Mouse (Mus musculus) cortical plate, adult 2 months (tissue): ENCODE data around the gene Coro7. TPM values are rescaled to one million over a fixed set of nuclear protein-coding genes. Genes with fewer than 3 reads are reported as not detected.

Experiments
- H3K27ac ChIP-seq: fragments of 200-500 bp; 2 replicates; pipeline ENCODE4 v1.5.1; 2012; ENCODE audit warnings: low read length, control low read depth, inconsistent platforms; ENCODE audit not compliant: insufficient read depth
- H3K4me1 ChIP-seq: fragments of 200-500 bp; 2 replicates; pipeline ENCODE4 v1.6.1; 2011; ENCODE audit warnings: low read length; ENCODE audit not compliant: control insufficient read depth, insufficient read depth
- H3K4me3 ChIP-seq: fragments of 200-500 bp; 2 replicates; pipeline ENCODE4 v1.5.1; 2011; ENCODE audit warnings: mild to moderate bottlenecking, low read length, control low read depth; ENCODE audit not compliant: insufficient read depth
- CTCF ChIP-seq: fragments of 200-500 bp; IDR thresholded peaks from 2 replicates; pipeline ENCODE4 v1.5.1; 2011; ENCODE audit warnings: mild to moderate bottlenecking, control low read depth, low read length; ENCODE audit not compliant: insufficient read depth; ENCODE audit errors: extremely low read depth
- POLR2A ChIP-seq: fragments of 200-500 bp; IDR thresholded peaks from 2 replicates; pipeline ENCODE4 v1.6.1; 2011; ENCODE audit warnings: mild to moderate bottlenecking, low read length, control low read depth; ENCODE audit not compliant: insufficient read depth; ENCODE audit errors: extremely low read depth
- polyA plus RNA-seq: library from polyadenylated mRNA; depleted of rRNA; stranded (reverse); fragments of >200 nt; gene quantifications from 2 replicates; pipeline ENCODE4 v1.2.3, GENCODE M21; 2012

The Coro7 gene
- polyA plus RNA-seq, 1 experiment, result 103 TPM

DNA sequence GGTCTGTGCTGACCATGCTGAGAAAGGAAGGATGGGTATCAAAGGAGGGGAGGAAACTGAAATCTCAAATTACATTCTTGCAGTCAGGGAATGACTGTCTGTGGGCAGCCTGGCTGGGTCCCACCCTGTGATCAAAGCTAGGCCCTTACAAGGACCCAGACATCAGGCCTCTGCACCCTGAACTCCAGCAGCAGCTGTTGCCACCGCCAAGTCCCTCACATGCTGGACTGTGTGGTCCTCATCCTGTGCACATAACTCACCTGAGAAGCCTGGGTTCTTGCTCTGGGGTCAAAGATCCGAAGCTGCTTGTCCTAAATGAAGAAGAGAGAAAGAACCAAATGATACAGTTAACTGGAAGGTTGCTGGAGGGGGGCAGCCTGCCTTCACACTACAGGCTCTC lies 18.0 kb downstream of the Coro7 start:
- H3K4me3 ChIP-seq, result no peak overlapping the region
- TF ChIP-seq CTCF (no peak), POLR2A (no peak)
- peaks cover 2% of the 10 kb centered on the region; the same call in 1 of the 2 replicates for H3K4me1 ChIP-seq
- no peak overlapping the region for H3K27ac ChIP-seq

DNA sequence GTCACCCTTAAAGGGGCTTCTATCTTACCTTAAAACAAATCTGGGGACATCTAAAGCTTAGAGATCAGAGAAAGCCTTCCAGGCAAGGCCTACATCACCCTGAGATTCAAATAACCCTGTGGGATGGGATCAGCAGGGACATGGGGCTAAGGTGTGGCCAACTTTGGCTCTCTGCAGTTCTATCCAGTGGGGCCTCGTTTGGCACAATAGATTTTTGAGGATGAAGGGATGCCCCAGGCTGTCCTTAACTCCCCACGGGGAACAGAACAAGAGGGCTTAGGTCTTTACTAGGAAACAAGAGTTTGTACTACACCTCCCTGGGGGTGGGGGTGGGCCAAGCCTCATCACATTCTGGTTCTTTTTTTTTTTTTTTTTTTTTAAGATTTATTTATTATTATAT lies 20.3 kb downstream of the Coro7 start:
- TF ChIP-seq POLR2A (no peak), CTCF (no peak)
- Histone ChIP-seq H3K4me1 (peaks cover 6% of the 10 kb centered on the region; the same call in 1 of the 2 replicates), H3K27ac (no peak overlapping the region; the same call in 1 of the 2 replicates), H3K4me3 (no peak overlapping the region)

DNA sequence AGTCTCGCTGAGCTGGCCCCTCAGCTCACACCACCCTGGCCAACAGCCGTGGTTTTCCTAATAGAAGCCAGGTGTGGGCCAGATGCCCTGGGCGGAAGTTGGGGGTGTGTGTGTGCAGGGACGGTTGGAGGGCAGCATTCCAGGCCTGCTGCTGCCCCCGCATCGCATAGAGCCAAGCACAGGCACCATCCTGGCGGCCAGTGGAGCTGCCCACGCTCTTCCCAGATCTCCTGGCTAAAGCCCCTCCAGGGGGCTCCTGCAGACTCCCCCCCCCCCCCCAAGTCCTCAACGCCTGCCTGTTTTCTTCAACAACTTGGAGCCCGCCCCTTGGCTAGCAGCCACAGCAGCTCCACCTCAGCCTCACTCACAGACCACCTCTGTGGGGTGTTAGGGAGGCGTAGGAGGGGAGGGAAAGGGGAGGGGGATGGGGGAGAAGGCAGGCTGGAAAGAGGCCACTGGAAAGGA lies 20.8 kb downstream of the Coro7 start:
- H3K27ac ChIP-seq, result 0 out of 2 replicates have a peak overlapping the region, but pooled peaks have one; percentile 18
- no peak overlapping the region for H3K4me3 ChIP-seq

DNA sequence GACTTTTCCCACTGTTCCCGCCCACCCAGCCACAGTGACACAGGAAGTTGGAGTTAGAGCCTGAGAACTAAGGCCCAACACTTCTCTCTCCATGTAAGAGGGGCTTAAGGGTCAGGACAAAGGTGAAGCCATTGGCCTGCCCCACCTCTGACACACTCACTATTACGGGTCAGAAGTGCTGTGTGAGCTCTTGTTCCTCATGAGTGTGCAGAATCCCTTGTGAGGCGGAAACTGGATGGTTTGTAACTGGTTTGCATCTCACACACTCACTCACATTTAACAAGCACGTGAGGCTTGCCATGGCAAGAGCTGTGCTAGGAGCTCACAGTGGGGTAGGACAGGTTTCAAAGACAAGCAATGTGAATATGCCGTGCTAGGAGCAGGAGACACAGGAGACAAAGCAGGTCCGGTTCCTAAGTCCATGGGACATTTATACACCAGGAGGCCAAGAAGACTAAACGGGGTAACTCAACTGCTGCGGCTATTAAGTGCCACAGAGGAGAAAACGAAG lies 23.0 kb downstream of the Coro7 start:
- Histone ChIP-seq H3K4me1 (peaks cover 6% of the 10 kb centered on the region; the same call in 1 of the 2 replicates), H3K27ac (no peak overlapping the region), H3K4me3 (no peak overlapping the region)
- no peak for TF ChIP-seq POLR2A
- TF ChIP-seq CTCF, result no peak

More for the DNA sequence above, 20.8 kb downstream of the Coro7 start:
- H3K4me1 ChIP-seq, result peaks cover 6% of the 10 kb centered on the region; the same call in 1 of the 2 replicates
- TF ChIP-seq POLR2A (no peak), CTCF (no peak)

DNA sequence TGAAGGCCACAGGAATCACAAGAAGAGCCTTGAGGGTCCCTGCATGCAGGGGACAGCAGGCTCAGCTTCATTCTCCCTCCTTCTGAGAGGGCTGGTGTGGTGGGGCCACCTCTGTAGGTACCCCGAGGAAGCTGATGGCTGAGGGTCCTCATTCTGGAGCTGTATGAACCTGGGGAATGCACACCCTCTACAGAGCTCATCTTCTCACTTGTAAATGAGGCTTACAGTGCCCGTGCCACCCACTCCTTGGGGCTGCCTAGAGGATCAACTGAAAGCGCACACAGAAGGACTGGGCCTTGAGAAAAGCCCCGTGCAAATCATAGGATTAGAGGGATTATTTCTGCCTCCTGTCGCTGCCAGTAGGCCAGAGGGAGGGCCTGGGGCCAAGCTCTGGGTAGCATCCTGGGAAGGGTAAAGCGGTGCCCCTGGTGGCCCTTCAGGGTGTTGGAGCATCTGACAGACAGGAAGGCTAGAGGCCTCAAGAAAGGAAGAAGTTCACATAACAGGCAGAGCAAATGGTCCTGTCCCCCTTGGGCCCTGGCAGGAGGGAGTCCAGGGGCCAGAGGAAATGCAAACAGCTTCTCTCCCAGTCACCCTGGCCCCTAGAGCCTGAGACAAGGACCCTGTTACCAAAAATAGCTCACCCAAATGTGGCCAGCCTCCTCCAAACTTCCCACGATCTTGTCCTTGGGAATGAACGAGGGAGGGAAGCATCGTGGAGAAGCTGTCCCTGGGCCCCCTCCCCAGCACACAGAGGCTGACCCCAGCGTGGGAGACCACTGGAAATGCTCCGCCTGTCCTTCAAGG lies 23.6 kb downstream of the Coro7 start:
- Histone ChIP-seq H3K4me1 (peaks cover 6% of the 10 kb centered on the region; the same call in 1 of the 2 replicates), H3K27ac (no peak overlapping the region), H3K4me3 (no peak overlapping the region)
- TF ChIP-seq CTCF (no peak), POLR2A (no peak)

DNA sequence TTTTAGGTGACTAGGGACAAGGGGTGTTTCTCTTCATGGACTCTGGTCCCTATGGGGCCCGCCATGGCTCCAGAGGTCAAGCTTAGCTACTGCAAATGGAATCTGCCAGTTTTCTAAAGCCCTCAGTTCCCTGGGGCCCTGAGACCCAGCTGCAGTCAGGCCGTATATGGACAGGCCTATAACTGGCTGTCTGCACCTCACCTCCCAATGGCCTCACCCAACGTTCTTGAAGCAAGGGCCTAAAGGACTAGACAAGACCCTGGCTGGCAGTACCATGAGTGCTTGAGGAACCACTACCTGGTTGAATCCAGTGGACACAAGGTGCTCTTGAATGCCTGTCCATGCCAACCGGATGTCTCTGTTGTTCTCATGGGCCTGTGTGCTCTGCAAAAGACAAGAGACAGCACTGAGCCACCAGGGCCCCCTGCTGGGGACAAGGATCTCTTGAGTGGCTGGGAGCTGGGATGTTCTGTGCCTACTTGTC lies 24.3 kb downstream of the Coro7 start:
- H3K4me3 ChIP-seq, result no peak overlapping the region
- no peak overlapping the region for H3K27ac ChIP-seq
- peaks cover 6% of the 10 kb centered on the region; the same call in 1 of the 2 replicates for H3K4me1 ChIP-seq
- no peak; the same call in 1 of the 2 replicates for TF ChIP-seq CTCF
- TF ChIP-seq POLR2A, result no peak

DNA sequence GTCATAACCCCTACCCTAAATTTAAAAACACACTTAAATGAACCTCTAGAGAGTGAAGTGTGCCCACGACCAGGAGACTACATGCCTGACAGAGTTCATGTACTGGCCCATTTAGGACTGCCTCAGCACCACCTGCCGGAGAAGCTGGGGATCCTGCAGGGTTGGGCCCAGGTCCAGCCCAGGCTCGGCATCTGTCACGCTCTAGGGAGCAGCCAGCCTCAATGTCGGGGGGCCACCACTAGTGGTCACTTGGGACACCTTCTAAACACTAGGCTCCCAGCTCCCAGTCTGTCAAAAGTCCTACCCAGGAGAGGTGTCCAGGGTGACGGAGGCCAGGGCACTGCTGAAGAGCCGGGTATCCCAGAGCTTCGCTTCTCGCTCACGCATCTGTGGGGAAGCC lies 24.9 kb downstream of the Coro7 start:
- TF ChIP-seq POLR2A, result no peak
- Histone ChIP-seq H3K4me1 (peaks cover 6% of the 10 kb centered on the region; the same call in 1 of the 2 replicates), H3K27ac (0 out of 2 replicates have a peak overlapping the region, but pooled peaks have one; percentile 34), H3K4me3 (no peak overlapping the region)

DNA sequence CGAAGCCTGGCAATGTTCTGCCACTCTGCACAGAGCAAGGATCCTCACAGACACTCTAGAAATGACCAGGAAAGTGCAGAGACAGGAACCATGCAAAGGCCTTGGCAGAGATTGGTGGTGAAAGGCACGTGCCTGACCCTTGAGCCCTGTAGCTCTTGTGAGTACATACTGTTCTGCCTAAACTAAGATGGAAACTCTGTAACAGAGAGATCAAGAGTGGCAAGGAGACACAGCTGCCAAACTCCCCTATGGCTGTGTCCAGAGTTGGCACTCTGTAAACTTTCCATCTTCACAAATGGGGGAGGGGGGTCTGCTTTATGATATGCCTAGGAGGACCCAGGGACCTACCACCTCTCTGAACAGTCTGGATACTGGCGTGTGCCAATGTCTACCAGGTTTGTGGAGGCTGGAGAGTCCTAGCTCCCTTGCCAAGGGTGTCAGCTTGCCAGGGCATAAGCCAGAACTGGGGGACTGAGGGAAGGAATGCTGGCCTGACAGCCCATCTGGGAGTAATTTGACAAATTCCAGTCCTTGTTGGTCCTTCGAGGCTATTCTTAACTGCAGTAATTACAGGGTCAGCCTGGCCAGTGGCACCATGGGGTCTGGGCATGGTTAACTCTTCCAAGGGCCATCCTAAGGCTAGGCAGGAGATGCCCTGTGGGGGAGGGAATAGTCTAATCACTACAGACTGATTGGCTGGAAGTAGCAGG lies 26.7 kb downstream of the Coro7 start:
- H3K4me1 ChIP-seq, result peaks cover 4% of the 10 kb centered on the region; the same call in 1 of the 2 replicates
- TF ChIP-seq CTCF (no peak), POLR2A (no peak)
- H3K27ac ChIP-seq, result no peak overlapping the region
- H3K4me3 ChIP-seq, result no peak overlapping the region

DNA sequence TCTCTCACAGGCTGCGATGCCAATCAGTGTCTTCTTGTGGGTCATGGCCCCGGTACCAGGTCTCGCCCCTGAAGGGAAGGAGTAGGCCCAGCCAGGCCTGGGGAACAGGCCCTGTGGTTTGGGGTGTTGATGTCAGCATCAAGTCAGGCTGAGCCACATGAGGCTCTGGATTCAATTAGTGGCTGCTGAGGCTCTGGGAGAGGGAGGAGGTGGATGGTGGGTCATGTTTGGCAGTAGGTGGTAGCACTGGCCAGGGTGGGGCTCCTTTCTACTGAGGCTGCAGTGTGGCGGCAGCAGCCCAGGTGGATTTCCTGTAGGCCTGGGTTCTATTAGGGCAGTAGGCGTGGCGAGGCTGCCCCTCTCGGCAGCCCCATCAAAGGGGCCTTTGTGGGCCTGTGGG lies 28.0 kb downstream of the Coro7 start:
- H3K4me1 ChIP-seq, result peaks cover 4% of the 10 kb centered on the region; the same call in 1 of the 2 replicates
- no peak overlapping the region for H3K27ac ChIP-seq
- TF ChIP-seq CTCF, result no peak
- no peak for TF ChIP-seq POLR2A
- H3K4me3 ChIP-seq, result no peak overlapping the region

DNA sequence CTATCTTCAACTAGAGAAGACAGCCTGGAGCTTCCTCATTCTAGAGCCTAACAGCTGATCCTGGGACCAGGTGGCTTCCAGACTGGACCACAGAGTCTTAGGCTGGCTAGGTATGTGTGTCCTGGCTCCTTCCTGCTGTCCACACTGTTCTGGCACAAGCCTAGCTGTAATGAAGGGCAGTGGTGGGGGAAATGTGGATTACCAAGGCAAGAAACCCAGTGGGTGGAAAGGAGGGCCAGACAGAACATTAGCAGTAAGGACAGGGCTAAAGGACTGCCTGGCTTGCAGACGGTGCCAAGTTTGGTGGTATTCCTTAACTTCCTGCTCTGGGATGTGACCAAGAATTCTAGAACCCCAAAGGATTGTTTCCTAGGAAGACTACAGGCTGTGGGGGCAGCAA lies 28.5 kb downstream of the Coro7 start:
- Histone ChIP-seq H3K27ac (no peak overlapping the region), H3K4me1 (peaks cover 4% of the 10 kb centered on the region; the same call in 1 of the 2 replicates), H3K4me3 (no peak overlapping the region)
- TF ChIP-seq CTCF (no peak), POLR2A (no peak)
